9 mouse cellular contexts compared by ENCODE assay signal in genomic region chr1:176800728-176801365, GRCm38 (mm10). TPM values are rescaled to one million over a fixed set of nuclear protein-coding genes. Genes with fewer than 3 reads are reported as not detected.
DNase-seq lines count a peak whose midpoint lies in the region; ATAC-seq lines count a peak whose summit lies in the region.
"Had no signal": no experiment of that assay in that cellular context is flagged by ENCODE, and none has a peak within 500 bp of the region (broad histone marks: within the 10 kb centered on the region; RNA-seq: fewer than 3 reads in every experiment).

No protein-coding gene starts in this region.

- no peak overlapping the region for H3K27ac ChIP-seq in liver, embryonic 12.5 days

- peak; percentile 43 for DNase-seq in liver
- peak; percentile 9 for DNase-seq in R1 (ENCODE audit: low read depth, low spot score)
- DNase-seq in gastrocnemius, adult 18-20 months (ENCODE audit: low spot score): peak; percentile 65
- peak; percentile 49 for DNase-seq in kidney, adult 9 months
- DNase-seq in lung, postnatal 36 days: peak; percentile 84
- peak; percentile 90 for DNase-seq in splenic B cell, adult 2 months (ENCODE audit: low read depth, low spot score)
- DNase-seq in urinary bladder, adult 18-20 months (ENCODE audit: low spot score in 2 of 2): no peak

- H3K27me3 ChIP-seq in liver, embryonic 12.5 days (replicated peaks): no peaks in the 10 kb centered on the region
- H3K27me3 ChIP-seq in splenic B cell, adult 2 months (ENCODE audit: control insufficient read depth, insufficient read depth, low read length, poor library complexity, severe bottlenecking): no peaks in the 10 kb centered on the region

- H3K4me2 ChIP-seq in liver, embryonic 12.5 days: no peak overlapping the region

- H3K9ac ChIP-seq in liver, embryonic 12.5 days: no peak overlapping the region

- ATAC-seq in liver, embryonic 12.5 days: no peak

- H3K9me3 ChIP-seq in liver, embryonic 12.5 days (replicated peaks): no peaks in the 10 kb centered on the region

- WGBS in liver, embryonic 12.5 days (ENCODE audit: insufficient replicate concordance): 62% methylated on average over 2 of the region's 2 CpGs

- H3K4me3 ChIP-seq in liver, embryonic 12.5 days: no peak overlapping the region
- H3K4me3 ChIP-seq: erythroblast, embryonic 14.5 days had no signal

- H3K4me1 ChIP-seq in liver, embryonic 12.5 days: peaks cover 9% of the 10 kb centered on the region; the same call in 1 of the 2 replicates

- H3K36me3 ChIP-seq in liver, embryonic 12.5 days: no peaks in the 10 kb centered on the region
- no peaks in the 10 kb centered on the region for H3K36me3 ChIP-seq in splenic B cell, adult 2 months (ENCODE audit: control insufficient read depth, insufficient read depth, low read length, poor library complexity, severe bottlenecking)

RNA-seq across cellular contexts. Expression of gene Cep170, which starts 13.0 kb away (rescaled TPM):
- 9.4 and 11.5 TPM in 2 replicates for polyA plus RNA-seq in liver, embryonic 12.5 days (2016; fragmentation: Nextera tagmentation; extraction: Ambion mirVana)
- 10 to 100 TPM; 17.8 to 19.1 TPM for total RNA-seq in gastrocnemius, adult 18-20 months (2021)

RNA-seq across cellular contexts. Expression of gene Sdccag8, which starts 13.6 kb away (rescaled TPM):
- polyA plus RNA-seq in liver, embryonic 12.5 days (2016; fragmentation: Nextera tagmentation; extraction: Ambion mirVana): 6.4 and 6.7 TPM in 2 replicates
- total RNA-seq in gastrocnemius, adult 18-20 months (2021): 1 to 10 TPM; 4.2 to 5.2 TPM

Comparison
In these comparisons a context has a peak if more than half of its experiments do, and no peak if none do; other contexts are left out.
1. DNase-seq: peak in liver (single experiment), R1 (single experiment), gastrocnemius, adult 18-20 months (single experiment), kidney, adult 9 months (single experiment), lung, postnatal 36 days (single experiment) and splenic B cell, adult 2 months (single experiment); none in urinary bladder, adult 18-20 months (0 of 2).